Mouse (Mus musculus) forebrain, embryonic 15.5 days (tissue): Measurements from ENCODE around the gene BC061237. TPM values are rescaled to one million over a fixed set of nuclear protein-coding genes. Genes with fewer than 3 reads are reported as not detected.
"Not testable (repeated sequence)": the region's sequence is repeated elsewhere in the genome, so short reads cannot be mapped to it uniquely, and the experiment has no call there.

Source experiments
- ATAC-seq: fragments of 200-750 bp; cut with Nextera tagmentation; replicated peaks from 2 replicates; pipeline ENCODE4 v1.8.0; 2017; ENCODE audit warnings: mild to moderate bottlenecking, moderate TSS enrichment, moderate library complexity
- H3K27ac ChIP-seq: fragments of 300-500 bp; sonication (generic); replicated peaks from 2 replicates; pipeline ENCODE4 v1.5.1; 2015; ENCODE audit warnings: mild to moderate bottlenecking, inconsistent platforms
- H3K27me3 ChIP-seq: fragments of 300-500 bp; sonication (generic); 2 replicates; pipeline ENCODE4 v1.6.1; 2015; ENCODE audit warnings: inconsistent platforms
- H3K36me3 ChIP-seq: fragments of 300-500 bp; sonication (generic); 2 replicates; pipeline ENCODE4 v1.6.1; 2015; ENCODE audit warnings: mild to moderate bottlenecking, inconsistent platforms
- H3K4me1 ChIP-seq: fragments of 300-500 bp; sonication (generic); 2 replicates; pipeline ENCODE4 v1.6.1; 2015; ENCODE audit warnings: inconsistent platforms
- H3K4me2 ChIP-seq: fragments of 300-500 bp; sonication (generic); replicated peaks from 2 replicates; pipeline ENCODE4 v1.6.1; 2015; ENCODE audit warnings: mild to moderate bottlenecking, inconsistent platforms
- H3K4me3 ChIP-seq: fragments of 300-500 bp; sonication (generic); 2 replicates; pipeline ENCODE4 v1.5.1; 2015; ENCODE audit warnings: mild to moderate bottlenecking, inconsistent platforms
- H3K9ac ChIP-seq: fragments of 300-500 bp; sonication (generic); replicated peaks from 2 replicates; pipeline ENCODE4 v1.6.1; 2015; ENCODE audit warnings: mild to moderate bottlenecking, inconsistent platforms
- H3K9me3 ChIP-seq: fragments of 300-500 bp; sonication (generic); 2 replicates; pipeline ENCODE4 v1.6.1; 2016; ENCODE audit warnings: inconsistent platforms
- WGBS: fragments of 180-500 bp; shearing (Covaris S2); methylation state at CpG from one replicate; pipeline ENCODE4 v1.1.7; 2015; ENCODE audit warnings: mixed read lengths; 5-methylcytosine and 5-hydroxymethylcytosine counted together
- polyA plus RNA-seq: library from polyadenylated mRNA; unstranded; fragments of >200 nt; fragmentation: Nextera tagmentation; extraction: Ambion mirVana; gene quantifications from 2 replicates; pipeline ENCODE4 v1.2.1, GENCODE M21; 2015

Gene BC061237
- not detected in 2 replicates for polyA plus RNA-seq

DNA sequence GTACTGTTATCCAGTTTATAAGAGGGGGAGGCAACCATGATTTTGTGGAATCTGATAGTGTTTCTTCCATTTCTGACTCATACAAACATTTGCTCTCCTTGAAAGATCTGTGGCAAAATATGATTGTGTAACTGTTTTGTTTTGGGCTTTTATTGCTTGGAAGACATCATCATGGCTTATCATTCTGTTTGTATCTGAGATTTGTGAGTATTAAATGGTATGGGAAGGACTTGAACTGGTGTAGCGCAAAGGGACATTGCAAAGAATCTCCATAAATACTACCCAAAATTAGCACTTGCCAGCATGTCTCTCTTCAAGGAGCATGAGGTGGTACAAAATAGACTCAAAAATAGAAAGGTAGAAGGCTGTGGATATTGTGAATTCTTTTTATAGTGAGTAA is at the start of gene BC061237:
Gene BC061237, plus strand, starts transcription at position 301 of the 400 bp plus-strand sequence.
- H3K9ac ChIP-seq, H3K4me3 ChIP-seq, H3K4me2 ChIP-seq, H3K9me3 ChIP-seq, H3K4me1 ChIP-seq, H3K36me3 ChIP-seq, H3K27me3 ChIP-seq, H3K27ac ChIP-seq, ATAC-seq: not testable (repeated sequence)
- WGBS: 100% methylated on average over 1 of the region's 1 CpGs

DNA sequence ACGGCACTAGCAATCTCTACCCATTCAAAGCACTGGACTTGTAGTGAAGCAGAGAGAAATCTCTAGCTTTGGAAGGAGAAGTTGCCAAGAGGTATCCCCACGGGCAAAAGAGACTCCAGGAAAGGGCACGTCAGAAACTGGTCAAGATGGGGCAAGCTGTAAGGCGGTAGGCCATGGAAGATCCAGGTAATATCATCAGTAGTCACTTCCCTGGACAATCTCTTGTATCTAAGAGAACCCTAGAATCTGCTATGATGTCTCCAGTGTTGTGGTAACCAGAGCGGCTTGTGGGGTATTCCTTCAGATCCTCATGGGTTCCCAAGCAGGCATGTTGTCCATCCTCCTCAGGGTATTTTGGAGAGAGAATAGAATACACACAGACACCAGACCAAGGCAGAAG is 25.7 kb downstream of the BC061237 start, which contains the start of gene Gm17093:
Gene Gm17093, plus strand, starts transcription at position 301 of the 400 bp plus-strand sequence.
- not testable (repeated sequence) for H3K27me3 ChIP-seq, H3K9ac ChIP-seq, H3K4me2 ChIP-seq, H3K27ac ChIP-seq, H3K36me3 ChIP-seq, ATAC-seq, H3K9me3 ChIP-seq, H3K4me1 ChIP-seq, H3K4me3 ChIP-seq
- 91% methylated on average over 5 of the region's 5 CpGs for WGBS

DNA sequence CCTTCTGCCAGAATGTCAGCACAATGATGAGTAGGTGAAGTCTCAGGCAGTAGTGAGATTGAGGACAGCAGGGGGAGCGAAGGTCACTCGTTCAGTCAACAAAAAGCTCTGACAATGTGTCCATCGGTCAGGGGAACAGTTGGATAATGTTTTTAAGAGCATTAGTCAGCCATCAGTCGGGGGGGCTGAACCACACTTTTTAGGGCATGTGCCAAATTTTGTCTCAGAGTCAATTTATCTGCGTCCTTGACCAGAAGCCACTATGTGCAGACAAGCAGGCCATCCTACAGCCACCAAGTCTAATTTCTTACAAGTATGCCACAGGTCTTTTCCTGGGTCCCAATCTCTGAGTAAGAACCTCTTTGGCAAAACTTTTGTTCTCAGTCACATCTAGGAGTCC is 55.7 kb downstream of the BC061237 start:
- WGBS: 87% methylated on average over 5 of the region's 5 CpGs
- ATAC-seq, H3K9me3 ChIP-seq: not testable (repeated sequence)

More for the DNA sequence above, 55.7 kb downstream of the BC061237 start:
- H3K27me3 ChIP-seq, H3K4me3 ChIP-seq, H3K4me1 ChIP-seq, H3K27ac ChIP-seq, H3K9ac ChIP-seq, H3K4me2 ChIP-seq, H3K36me3 ChIP-seq: not testable (repeated sequence)

Other genes with a start within 250 kb of the BC061237 start
- not detected in 2 replicates for gene Gm8220, start 206.9 kb upstream of the BC061237 start, polyA plus RNA-seq
- not detected in 2 replicates for gene Gm5930, start 153.9 kb upstream of the BC061237 start, polyA plus RNA-seq
- gene Gm8229, start 127.1 kb upstream of the BC061237 start, polyA plus RNA-seq: not detected in 2 replicates
- gene Gm3371, start 81.8 kb upstream of the BC061237 start, polyA plus RNA-seq: not detected in 2 replicates
- not detected in 2 replicates for gene Gm8232, start 58.8 kb upstream of the BC061237 start, polyA plus RNA-seq
- not detected in 2 replicates for gene Gm17093, start 25.8 kb downstream of the BC061237 start, polyA plus RNA-seq
- not detected in 2 replicates for gene Gm8247, start 90.7 kb downstream of the BC061237 start, polyA plus RNA-seq
- gene Gm5624, start 135.5 kb downstream of the BC061237 start, polyA plus RNA-seq: not detected in 2 replicates
- not detected in 2 replicates for gene Gm8257, start 214.0 kb downstream of the BC061237 start, polyA plus RNA-seq